Mouse (Mus musculus): ENCODE measurements around the gene Ch25h. TPM values are rescaled to one million over a fixed set of nuclear protein-coding genes. Genes with fewer than 3 reads are reported as not detected.

Gene Ch25h
- polyA plus RNA-seq (2015; fragmentation: Nextera tagmentation; extraction: Ambion mirVana): 1.1 and 1.3 TPM in 2 replicates

GRCm38 (mm10) chr19:34474991-34475971, at the start of gene Ch25h:
TSS of gene Ch25h (minus strand) at chr19:34475164.

Other genes with a start within 250 kb of the Ch25h start
- 8.2 and 12.0 TPM in 2 replicates for gene Acta2, start 219.6 kb downstream of the Ch25h start, polyA plus RNA-seq (2015; fragmentation: Nextera tagmentation; extraction: Ambion mirVana)
- gene Fas, start 184.5 kb downstream of the Ch25h start, polyA plus RNA-seq (2015; fragmentation: Nextera tagmentation; extraction: Ambion mirVana): 2.8 and 4.9 TPM in 2 replicates
- gene Lipa, start 52.3 kb upstream of the Ch25h start, polyA plus RNA-seq (2015; fragmentation: Nextera tagmentation; extraction: Ambion mirVana): 17.2 and 21.1 TPM in 2 replicates
- 7.2 and 7.4 TPM in 2 replicates for gene Ifit2, start 75.5 kb upstream of the Ch25h start, polyA plus RNA-seq (2015; fragmentation: Nextera tagmentation; extraction: Ambion mirVana)
- 4.6 and 4.8 TPM in 2 replicates for gene Ifit3, start 108.4 kb upstream of the Ch25h start, polyA plus RNA-seq (2015; fragmentation: Nextera tagmentation; extraction: Ambion mirVana)
- 1.3 and 1.4 TPM in 2 replicates for gene Ifit1bl1, start 126.8 kb upstream of the Ch25h start, polyA plus RNA-seq (2015; fragmentation: Nextera tagmentation; extraction: Ambion mirVana)
- gene Ifit3b, start 132.8 kb upstream of the Ch25h start, polyA plus RNA-seq (2015; fragmentation: Nextera tagmentation; extraction: Ambion mirVana): 0.65 and 0.71 TPM in 2 replicates
- 0.08 and 0.39 TPM in 2 replicates for gene Ifit1bl2, start 165.6 kb upstream of the Ch25h start, polyA plus RNA-seq (2015; fragmentation: Nextera tagmentation; extraction: Ambion mirVana)
- 1.3 TPM in 2 replicates for gene Ifit1, start 165.7 kb upstream of the Ch25h start, polyA plus RNA-seq (2015; fragmentation: Nextera tagmentation; extraction: Ambion mirVana)